Mouse (Mus musculus): ENCODE results near the gene Aaas.
"Not testable (repeated sequence)": the region's sequence is repeated elsewhere in the genome, so short reads cannot be mapped to it uniquely, and the experiment has no call there.

Gene Aaas

GRCm38 (mm10) chr15:102355871-102356441 lies 5.4 kb upstream of the Aaas start:
- peak; percentile 57 to 63 for DNase-seq

GRCm38 (mm10) chr15:102355134-102355870 lies 4.7 kb upstream of the Aaas start:
- peak; percentile 14 to 50 for DNase-seq

- no peak for DNase-seq
Measured at GRCm38 (mm10) chr15:102353986-102354385, 3.4 kb upstream of the Aaas start.

GRCm38 (mm10) chr15:102352177-102352576 lies 1.6 kb upstream of the Aaas start:
- DNase-seq, result peak in 1 of 2 experiments; percentile 27

- no peak for DNase-seq
Measured at GRCm38 (mm10) chr15:102350942-102351291, 346 bp upstream of the Aaas start.

- DNase-seq, result no peak
Measured at GRCm38 (mm10) chr15:102346444-102346843, 4.1 kb downstream of the Aaas start.

GRCm38 (mm10) chr15:102344490-102344889 lies 6.1 kb downstream of the Aaas start:
- DNase-seq, result no peak

GRCm38 (mm10) chr15:102341580-102341979 lies 9.0 kb downstream of the Aaas start:
- peak; percentile 27 to 73 for DNase-seq

GRCm38 (mm10) chr15:102339612-102340011 lies 11.0 kb downstream of the Aaas start:
- DNase-seq, result no peak

- peak; percentile 40 to 58 for DNase-seq
Measured at GRCm38 (mm10) chr15:102336946-102337345, 13.6 kb downstream of the Aaas start.

- DNase-seq, result not testable (repeated sequence)
Measured at GRCm38 (mm10) chr15:102335925-102336324, 14.6 kb downstream of the Aaas start.

- DNase-seq, result no peak
Measured at GRCm38 (mm10) chr15:102335254-102335653, 15.3 kb downstream of the Aaas start.

- peak; percentile 81 to 82 for DNase-seq
Measured at GRCm38 (mm10) chr15:102331610-102332015, 19.0 kb downstream of the Aaas start, which contains the start of gene Myg1. Myg1 (plus strand) TSS chr15:102331709.

- DNase-seq, result no peak
Measured at GRCm38 (mm10) chr15:102326892-102327291, 23.7 kb downstream of the Aaas start.

- peak; percentile 81 to 89 for DNase-seq
Measured at GRCm38 (mm10) chr15:102326022-102326576, 24.5 kb downstream of the Aaas start, which contains the start of gene Pfdn5. Pfdn5 (plus strand) TSS chr15:102326116.

GRCm38 (mm10) chr15:102324654-102325473 lies 25.7 kb downstream of the Aaas start:
- DNase-seq, result peak; percentile 25 to 33

GRCm38 (mm10) chr15:102316263-102316662 lies 34.3 kb downstream of the Aaas start:
- DNase-seq, result peak; percentile 43 to 75

- no peak for DNase-seq
Measured at GRCm38 (mm10) chr15:102315292-102315691, 35.3 kb downstream of the Aaas start.

- no peak for DNase-seq
Measured at GRCm38 (mm10) chr15:102311489-102311888, 39.1 kb downstream of the Aaas start.

- peak; percentile 32 for DNase-seq
Measured at GRCm38 (mm10) chr15:102310074-102310845, 40.3 kb downstream of the Aaas start.

GRCm38 (mm10) chr15:102308717-102309116 lies 41.9 kb downstream of the Aaas start:
- DNase-seq, result no peak

- DNase-seq, result no peak
Measured at GRCm38 (mm10) chr15:102302542-102302941, 48.0 kb downstream of the Aaas start.

All from kidney, adult 8-10 months (tissue).